Mouse (Mus musculus): ENCODE results near the gene Runx2.

DNA sequence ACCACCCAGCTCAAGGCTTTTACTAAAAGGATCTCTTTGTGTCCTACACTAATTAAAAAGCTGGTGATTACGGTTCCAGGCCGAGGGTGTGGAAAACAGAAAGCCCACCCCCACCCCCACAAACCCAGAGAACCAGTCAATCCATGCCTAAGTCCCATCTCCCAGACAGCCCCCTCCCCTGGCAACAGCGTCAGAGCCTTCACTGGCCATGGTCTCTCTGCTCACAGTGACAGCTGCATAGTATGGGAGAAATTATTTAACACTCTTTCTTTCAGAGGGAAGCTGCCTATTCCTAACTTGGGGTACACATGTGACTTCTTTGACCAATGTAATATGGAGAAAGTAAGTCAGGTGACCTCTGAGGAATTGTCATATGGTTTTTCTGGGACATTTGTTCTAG is 228.4 kb downstream of the Runx2 start:
- TF ChIP-seq CTCF (IDR thresholded peaks at IDR 0.05; ENCODE audit: extremely low read depth, insufficient read depth, low read length) (no peak), POLR2A (IDR thresholded peaks at IDR 0.05; ENCODE audit: extremely low read depth, insufficient read depth, low read length) (no peak)
